ENCODE assay signal across 17 mouse cellular contexts in the genomic region with DNA sequence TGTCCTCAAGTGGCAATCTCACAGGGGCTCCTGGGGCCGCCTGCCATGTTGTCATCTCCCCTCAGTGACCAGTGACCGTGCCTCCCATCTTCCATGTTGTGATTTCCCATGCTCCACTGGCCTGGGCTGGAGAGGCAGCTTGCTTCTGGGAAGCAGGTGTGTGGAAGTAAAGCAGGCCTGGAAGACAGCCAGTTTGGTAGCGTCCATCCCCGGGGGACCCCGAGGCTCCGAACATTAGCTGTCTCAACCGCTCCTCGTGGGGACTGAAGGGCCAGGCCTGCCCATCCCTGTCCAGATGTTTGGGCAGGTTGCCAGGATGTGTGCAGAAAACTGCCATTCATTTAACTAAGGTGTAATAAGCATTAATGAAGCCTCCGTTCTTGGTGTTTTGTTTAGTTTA.
"Had no signal": no experiment of that assay in that cellular context is flagged by ENCODE, and none has a peak within 500 bp of the region (broad histone marks: within the 10 kb centered on the region; RNA-seq: fewer than 3 reads in every experiment).

No protein-coding gene starts in this region.

- H3K4me2 ChIP-seq: limb, embryonic 13.5 days; midbrain, embryonic 11.5 days; neural tube, embryonic 15.5 days had no signal

- ATAC-seq: lung, postnatal 0 days had no signal

- H3K4me3 ChIP-seq: limb, embryonic 13.5 days; myocyte; neural tube, embryonic 15.5 days had no signal

- H3K9me3 ChIP-seq: limb, embryonic 13.5 days; neural tube, embryonic 15.5 days had no signal

- H3K36me3 ChIP-seq: limb, embryonic 13.5 days; neural tube, embryonic 15.5 days had no signal

- H3K27ac ChIP-seq: kidney, postnatal 0 days; limb, embryonic 13.5 days; liver, embryonic 14.5 days; neural tube, embryonic 15.5 days had no signal

- H3K9ac ChIP-seq: limb, embryonic 13.5 days; liver, embryonic 14.5 days; neural tube, embryonic 15.5 days had no signal

- DNase-seq: kidney, adult 9 months; kidney, postnatal 36 days; layer of hippocampus, adult 9-11 months; layer of hippocampus, postnatal 36 days; lung, adult 18-20 months; lung, postnatal 4 days; right cerebral cortex, postnatal 4 days; spleen, adult 18-20 months; thymus, adult 18-20 months; thymus, postnatal 14 days had no signal

- H3K27me3 ChIP-seq: neural tube, embryonic 15.5 days had no signal
